Mouse (Mus musculus): ENCODE measurements around the gene Rps6kl1.
"Not testable (repeated sequence)": the region's sequence is repeated elsewhere in the genome, so short reads cannot be mapped to it uniquely, and the experiment has no call there.

The Rps6kl1 gene

DNA sequence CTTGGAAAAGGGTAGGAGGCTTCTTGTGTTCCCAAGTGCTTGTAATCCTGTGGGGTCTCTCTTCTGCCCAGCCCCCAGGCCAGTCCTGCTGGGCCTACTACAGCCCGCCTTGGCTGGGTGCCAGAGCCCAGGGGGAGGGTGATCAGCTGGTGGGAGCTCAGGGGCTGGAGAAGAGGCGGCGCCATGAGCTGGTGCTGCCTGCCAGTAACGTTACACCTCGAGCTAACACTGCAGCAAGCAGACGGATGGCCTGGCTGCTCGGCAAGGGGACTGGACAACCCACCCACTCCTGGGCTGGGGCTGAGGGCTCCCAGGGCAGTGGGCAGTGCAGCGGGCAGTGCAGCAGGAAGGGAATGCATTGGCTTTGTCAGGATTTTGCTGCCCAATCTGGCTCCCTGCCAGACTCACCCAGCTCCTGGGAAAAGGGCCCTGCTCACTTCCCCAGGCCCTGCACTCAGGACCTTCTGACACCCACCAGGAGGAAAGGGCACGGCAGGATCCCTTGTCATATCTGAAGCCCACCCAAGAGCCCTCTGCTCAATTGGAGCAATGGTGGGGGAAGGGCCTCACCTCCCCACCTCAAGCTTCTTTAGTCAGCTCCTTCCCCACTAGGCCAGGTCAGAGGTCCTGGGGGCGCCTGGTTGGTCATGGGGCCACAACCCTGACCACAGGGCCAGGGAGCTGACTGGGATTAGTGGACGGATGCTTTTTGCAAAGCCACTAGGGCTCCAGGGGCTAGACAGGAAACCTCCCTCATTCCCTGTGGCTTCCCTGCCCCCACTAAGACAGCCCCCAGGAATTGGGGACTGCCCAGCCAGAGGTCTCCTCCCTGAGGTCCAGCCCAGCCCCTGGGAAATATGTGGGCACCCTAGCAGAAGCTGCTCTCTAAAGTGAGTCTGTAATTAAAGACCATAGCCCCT is 25.1 kb upstream of the Rps6kl1 start:
- DNase-seq (ENCODE audit: low spot score in 2 of 2), result no peak

DNA sequence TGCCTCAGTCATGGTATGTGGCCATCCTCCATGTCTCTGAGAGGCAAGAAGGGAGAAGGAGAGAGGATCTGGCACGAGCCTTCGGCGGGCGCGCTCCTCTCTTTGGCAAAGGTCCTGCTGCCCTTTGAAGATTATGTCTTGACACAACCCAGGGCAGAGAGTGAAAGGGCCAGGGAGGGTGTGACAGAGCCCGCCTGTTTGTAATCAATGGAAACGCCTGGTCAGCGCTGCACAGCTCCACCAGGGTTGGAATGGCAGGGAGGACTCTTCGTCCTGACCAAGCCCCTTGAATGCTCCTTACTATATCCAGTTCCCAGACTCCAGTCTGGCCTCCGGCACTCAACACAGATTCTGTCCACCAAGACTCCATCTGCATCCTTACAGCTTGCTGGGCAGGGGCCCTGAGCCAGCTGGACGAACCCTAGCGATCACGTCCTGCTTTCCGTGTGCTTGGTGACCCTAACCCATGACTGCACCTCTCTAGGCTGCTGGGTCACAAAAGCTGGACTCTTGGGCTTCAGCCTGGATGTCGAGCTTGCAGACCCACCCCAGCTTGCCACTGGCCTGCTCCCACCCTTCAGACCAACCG is 24.1 kb upstream of the Rps6kl1 start:
- no peak for DNase-seq (ENCODE audit: low spot score in 2 of 2)

DNA sequence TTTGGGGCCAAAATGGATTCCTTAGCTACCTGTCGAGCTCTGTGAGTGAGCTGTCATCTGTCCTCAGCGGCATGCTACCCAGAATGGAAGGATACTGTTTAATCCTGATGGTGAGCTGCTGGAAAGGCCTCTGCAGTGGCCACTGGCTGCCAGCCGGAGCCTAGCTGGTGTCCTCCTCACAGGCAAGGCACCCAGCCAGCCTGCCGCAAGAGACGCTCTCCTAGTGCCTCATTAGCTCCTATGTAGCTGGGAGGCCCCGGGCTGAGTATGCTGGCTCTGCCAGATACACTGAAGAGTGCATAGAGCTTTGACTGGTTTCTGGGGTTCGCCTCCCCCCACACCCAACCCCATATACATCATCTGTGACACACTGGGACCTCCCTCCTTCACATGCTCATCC is 23.0 kb upstream of the Rps6kl1 start:
- DNase-seq (ENCODE audit: low spot score in 2 of 2), result no peak

DNA sequence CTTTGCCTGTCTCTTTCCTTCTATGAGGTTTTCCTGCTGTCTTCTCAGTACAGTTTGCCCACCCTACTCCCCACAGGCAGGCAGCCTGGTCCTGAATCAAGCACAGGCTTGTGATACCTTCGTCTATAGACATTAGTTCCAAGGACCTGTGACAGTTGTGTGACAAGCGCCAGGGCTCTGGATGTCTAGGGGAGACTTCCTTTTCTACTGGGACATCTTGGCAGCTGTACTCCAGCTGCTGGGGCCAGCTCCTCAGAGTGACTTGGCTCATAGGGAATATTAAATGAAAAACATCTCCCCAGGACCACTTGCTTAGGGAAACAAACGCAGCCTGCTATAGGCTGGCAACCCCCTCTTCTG is 19.9 kb upstream of the Rps6kl1 start:
- no peak for DNase-seq (ENCODE audit: low spot score in 2 of 2)

DNA sequence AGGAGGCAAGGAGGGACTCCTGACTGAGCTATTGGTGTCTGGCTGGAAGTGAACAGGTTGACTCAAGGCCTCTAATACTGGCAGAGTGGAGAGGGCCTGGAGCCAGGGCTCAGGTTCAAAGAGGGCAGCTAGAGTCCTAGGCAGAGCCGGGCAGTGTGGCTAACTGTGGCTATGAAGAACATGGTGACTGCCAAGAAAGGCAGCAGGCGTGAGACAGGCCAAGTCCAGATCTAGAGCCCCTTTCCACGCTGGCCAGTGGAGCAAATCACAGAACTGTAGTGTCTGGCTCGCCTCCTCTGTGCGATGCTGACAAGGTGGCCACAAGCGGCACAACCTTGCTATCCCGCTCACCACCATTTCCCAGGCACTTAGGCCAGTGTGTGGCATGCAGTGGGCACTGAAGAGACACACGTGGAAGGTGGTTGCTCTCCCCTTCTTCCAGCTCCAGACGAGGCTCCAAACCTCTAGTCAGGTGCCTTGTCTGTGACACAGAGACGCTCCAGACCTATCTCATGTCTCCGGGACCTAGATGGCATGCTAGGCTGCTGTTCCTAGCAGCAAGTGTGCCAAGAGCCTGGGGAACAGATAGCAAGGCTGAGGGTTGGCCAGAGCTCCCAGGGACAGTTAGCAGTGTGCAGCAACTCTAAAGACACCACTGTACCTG is 19.4 kb upstream of the Rps6kl1 start:
- DNase-seq (ENCODE audit: low spot score in 2 of 2), result no peak

DNA sequence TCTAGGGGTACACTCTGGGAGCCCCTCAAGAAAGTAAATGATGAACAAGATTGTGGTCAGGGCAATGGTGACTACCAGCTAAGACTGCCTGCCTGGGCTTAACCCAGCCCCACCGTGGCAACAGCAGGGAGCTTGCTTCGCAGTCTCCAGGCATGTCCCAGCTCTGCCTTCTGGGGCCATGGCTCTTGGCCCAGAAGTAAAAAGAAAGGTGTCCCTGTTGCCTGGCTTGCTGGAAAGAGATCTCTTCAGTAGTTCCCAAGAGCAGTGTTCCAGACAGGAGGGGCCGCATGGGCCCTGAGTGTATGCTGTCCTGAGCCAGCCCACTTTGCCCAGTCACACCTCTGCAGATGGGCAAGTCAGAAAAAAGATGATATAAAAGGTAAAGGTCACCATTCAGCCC is 18.8 kb upstream of the Rps6kl1 start:
- DNase-seq (ENCODE audit: low spot score in 2 of 2), result no peak

DNA sequence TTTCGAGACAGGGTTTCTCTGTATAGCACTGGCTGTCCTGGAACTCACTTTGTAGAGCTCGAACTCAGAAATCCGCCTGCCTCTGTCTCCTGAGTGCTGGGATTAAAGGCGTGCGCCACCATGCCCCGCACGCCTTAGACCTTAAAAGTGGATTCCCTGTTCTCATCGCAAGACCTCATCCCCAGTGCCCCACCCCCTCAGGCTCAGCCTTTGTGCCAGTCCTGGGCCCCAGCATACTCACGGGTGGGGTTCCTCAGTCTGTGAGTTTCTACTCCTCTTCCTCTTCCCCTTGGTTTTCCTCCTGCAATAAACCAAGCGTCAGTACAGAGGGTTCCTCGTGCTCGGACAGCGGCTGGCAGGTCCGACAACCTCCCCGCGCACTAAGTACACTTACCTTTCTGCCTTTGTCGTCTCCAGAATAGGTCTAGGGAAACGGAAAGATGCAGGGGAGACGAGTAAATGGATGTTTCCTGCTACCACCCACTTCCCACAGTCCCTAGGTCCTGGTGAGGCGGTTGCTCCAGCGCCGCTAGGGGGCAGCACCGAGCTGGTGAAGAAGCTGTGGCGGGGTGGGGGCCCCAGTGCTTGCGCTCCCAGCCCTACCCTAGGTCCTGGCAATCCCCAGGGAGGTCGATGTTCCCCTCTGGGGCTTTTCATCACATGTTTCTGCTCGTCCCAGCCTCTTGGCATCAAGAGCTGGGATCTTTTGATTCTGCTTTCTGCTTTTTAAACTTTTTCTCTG is 18.2 kb upstream of the Rps6kl1 start:
- DNase-seq (ENCODE audit: low spot score in 2 of 2), result peak; percentile 81 to 96

DNA sequence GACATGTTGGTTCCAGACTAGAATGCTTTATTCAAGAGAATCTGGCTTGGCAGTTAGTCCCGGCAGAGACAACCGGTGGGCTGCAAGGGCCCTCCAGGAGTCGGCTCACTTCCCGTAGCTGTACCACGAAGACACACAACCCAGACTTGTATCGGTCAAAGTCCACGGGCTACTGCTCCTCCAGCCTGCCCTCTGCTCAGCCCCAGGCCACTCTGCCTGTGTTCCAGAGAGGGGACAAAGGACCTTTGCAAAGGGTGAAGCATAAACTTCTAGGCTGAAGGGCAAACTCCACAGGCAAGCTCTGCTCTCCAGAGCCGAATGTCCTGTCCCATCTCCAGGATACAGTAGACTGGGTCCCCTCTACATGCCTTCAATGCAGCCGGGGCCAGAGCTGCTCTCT is 15.6 kb upstream of the Rps6kl1 start:
- DNase-seq (ENCODE audit: low spot score in 2 of 2), result no peak

DNA sequence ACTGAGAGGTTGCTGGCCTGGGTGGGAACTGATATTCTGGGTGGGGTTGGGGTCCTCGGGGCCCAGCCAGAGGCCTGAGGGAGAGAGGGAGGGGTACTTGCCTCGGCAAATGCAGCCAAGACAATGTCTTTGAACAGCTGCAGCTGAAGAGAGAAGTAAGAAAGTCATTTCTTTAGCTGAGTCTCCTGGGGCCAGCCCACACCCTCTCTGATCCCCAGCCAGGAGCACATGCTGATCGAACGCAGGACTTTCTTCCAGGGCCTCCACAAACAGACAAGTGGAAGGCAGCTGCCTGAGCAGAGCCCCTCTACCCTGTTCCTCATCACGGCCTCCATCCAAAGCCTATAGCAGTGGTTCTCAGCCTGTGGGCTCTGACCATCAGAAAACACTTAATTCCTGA is 13.9 kb upstream of the Rps6kl1 start:
- no peak for DNase-seq (ENCODE audit: low spot score in 2 of 2)

DNA sequence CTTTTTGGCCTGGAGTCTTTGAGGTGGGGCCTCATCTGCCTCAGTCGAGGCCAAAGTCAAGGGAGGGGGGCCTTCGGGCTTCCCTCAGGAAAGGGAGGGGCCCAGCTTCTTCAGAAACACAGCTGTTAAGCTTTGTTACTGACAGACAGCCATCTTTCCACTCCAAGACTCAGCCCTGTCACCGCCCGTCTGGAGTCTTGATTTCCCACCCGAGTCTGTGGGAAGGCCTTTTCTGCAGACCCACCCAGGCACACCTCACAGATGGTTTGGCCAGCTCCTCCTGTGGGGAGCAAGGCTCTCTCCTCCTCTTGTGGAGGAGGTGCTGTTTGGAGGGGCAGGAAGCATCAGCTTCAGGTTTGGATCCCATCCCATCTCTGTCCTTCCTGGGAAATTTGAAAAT is 8.5 kb upstream of the Rps6kl1 start:
- DNase-seq (ENCODE audit: low spot score in 2 of 2), result no peak

DNA sequence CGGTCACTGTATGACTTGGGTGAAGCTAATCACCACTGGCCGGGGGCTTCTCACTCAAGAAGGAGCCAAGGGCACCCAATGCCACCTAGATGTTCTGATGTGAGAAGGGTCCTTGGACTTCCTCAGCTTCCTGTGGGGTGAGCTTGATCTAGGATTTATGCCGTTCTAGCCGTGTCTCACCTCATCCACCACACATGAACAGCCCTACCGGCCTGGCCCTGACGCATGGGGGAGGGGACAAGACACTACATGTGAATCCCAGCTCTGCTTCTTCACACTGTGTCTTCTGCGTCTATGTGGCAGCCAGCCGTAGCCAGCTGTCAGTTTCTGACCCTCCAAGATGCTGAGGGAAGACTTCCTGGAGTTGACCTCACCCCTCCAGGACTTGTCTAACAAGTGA is 7.7 kb upstream of the Rps6kl1 start:
- no peak for DNase-seq (ENCODE audit: low spot score in 2 of 2)

DNA sequence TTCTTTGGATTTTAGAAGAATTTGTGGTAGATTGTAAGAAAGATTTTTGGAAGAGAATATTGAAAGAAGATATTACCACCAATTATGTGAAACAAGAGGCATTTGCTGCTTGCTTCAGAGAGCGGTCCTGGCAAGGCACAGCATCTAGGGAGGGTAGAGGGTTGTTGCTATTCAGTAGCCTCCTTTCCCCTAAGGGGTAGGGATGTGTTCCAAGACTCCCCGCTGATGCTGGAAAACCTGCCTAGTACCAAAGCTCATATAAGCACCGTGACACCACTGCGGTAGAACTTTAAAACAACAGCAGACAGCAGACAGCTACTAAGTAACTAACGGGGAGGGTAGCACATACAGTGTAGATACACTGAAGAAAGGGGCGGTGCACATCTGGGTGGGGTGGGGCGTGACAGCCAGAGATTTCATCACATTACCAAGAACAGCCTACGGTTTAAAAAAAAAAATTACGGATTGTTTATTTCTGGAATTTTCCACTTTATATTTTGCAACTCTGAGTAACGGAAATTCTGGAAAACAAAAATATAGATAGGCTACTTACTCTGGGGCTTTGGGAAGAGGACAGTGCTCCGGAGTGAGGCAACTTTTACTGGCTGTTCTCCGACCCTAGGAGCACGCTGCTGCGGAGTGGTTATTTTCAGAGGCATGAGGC is 6.9 kb upstream of the Rps6kl1 start:
- no peak for DNase-seq (ENCODE audit: low spot score in 2 of 2)

DNA sequence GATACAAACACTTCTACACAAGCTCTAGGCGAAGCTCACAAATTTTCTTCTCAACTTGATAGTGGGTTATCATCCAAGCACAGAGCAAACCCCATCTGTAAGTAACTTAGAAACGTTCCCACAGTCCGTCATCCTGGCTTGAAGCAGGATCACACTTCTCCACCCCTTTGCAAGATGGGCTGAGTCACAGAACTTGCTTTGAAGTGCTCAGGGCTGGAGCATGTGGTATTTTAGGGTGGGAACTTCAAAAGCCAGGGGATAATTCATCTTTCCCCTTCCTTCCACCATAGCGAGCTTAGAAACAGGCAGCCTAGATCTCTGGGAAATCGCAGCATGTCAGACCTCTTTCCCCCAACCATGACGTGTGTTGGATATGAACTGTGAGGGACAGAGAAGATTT is 5.3 kb upstream of the Rps6kl1 start:
- DNase-seq (ENCODE audit: low spot score in 2 of 2), result no peak

DNA sequence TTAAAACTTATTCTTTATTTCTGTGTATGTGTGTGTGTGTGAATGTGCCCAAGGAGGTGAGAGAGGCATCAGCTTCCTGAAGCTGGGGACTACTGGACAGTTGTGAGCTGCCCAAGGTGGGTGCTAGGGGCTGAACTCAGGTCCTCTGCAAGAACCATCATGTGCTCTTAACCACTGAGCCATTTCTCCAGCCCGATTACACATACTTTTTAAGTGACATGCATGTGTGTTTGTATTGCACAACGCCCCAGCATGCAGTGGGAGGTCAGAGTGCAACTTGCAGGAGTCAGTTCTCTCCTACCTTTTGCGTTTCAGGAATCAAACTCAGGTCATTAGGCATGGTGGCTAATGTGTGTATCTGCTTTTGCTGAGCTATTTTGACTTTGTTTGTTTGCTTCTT is 1.9 kb upstream of the Rps6kl1 start:
- no peak for DNase-seq (ENCODE audit: low spot score in 2 of 2)

DNA sequence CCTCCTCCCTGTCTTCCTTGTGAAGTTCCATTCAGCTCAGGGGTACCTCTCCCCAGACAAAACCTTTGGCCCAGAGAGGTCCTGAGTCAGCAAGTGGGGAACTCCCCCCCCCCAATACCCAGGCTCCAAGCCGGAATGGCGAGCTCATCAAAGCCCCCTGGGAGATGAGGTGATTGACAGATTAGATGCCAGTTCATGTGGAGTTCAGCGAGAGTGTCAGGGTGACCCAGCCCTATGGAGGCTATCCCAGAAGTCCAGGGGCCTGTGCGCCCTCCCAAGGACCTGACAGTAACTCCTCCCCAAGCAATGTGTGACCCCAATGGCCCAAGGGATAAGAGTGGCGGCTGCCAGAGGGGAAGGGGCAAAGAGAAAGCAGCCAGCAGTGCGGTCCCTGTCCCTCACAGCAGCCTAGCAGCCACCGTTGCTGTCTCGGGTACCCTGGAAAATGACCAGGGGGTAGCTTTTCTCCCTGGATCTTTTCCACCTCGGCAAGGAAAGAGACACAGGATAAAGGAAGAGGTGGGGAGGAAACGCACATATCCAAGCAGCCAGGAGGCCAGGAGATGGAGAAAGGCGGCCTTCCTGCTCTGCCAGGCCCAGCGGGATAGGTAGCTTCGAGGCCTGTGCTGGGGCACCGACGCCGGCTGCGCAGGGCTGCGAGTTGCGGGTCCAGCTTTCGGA is 603 bp downstream of the Rps6kl1 start:
- DNase-seq (ENCODE audit: low spot score in 2 of 2), result no peak

DNA sequence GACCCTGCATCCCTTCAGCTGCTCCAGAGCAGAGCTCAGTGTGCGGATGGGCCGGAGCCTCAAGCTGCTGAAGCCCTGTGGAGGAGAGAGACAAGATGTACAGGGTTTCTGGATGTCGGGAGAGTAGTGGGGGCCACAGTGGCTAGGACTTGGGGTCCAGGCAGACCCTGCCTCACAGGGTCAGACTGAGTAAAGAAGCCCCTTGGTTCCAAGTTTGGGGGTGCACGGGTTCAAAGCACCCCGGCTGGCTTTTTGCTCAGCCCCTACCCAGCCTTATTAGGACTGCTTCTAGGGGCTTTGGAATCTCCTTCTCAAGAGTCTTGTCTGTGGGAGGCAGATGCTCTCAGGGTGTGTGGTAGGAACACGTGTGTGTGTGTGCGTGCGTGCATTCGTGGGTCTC is 4.2 kb downstream of the Rps6kl1 start:
- no peak for DNase-seq (ENCODE audit: low spot score in 2 of 2)

DNA sequence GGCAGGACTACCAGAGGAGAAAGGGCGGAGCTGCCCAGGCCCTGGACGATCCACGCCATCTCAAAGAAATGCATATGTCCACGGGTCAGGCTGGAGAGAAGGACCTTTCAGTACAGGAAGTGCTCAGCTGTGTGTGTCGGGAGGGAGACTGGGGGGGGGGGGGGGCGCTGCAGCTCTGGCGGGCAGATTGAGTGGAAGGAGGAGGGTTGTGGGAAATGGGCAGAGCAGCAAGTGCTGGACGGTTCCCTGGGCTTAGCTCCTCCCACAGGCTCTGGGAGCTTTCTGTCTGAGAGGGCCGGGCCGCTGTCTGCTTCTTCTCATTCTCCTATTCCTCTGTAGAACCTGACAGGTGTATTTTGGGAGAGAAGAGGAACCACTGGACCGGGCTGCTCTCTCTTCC is 4.7 kb downstream of the Rps6kl1 start:
- no peak for DNase-seq (ENCODE audit: low spot score in 2 of 2)

DNA sequence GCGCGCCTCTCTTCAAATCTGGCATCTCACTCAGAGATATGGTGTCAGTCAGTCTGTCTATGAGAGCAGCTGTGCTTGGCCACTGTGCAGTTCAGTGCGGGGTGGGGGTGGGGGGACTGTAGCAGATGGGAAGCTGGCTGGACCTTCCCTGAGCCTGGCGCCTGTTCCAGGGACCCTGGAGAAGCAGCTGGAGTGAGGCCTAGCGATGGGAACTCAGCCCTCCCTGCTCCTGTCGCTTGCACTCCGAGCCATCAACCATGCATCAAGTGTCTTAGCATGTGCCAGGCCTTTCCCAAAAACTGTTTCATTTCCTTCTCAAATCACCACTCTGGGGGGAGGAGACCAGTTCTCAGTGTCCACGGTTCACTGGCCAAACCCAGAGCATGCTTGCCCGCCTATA is 5.4 kb downstream of the Rps6kl1 start:
- DNase-seq (ENCODE audit: low spot score in 2 of 2), result no peak

DNA sequence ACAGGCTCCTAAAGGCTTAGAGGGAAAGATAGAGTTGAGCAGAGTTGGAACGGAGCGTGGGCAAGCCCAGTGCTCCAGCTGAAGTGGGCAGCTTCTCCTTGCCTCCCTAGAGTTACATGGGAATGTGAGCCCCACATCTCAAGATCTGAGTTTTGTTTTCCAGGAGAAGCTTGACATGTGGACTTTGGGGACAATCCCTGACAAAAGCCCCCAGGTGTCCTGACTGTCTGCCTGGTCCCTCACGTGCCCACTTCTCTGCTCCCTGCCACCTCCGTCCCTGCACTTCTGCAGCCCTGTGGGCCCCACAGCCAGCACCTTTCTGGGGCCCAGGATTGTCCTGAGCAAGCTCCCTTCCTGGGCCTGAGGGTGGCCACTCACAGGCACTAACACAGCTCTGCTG is 6.2 kb downstream of the Rps6kl1 start:
- no peak for DNase-seq (ENCODE audit: low spot score in 2 of 2)

DNA sequence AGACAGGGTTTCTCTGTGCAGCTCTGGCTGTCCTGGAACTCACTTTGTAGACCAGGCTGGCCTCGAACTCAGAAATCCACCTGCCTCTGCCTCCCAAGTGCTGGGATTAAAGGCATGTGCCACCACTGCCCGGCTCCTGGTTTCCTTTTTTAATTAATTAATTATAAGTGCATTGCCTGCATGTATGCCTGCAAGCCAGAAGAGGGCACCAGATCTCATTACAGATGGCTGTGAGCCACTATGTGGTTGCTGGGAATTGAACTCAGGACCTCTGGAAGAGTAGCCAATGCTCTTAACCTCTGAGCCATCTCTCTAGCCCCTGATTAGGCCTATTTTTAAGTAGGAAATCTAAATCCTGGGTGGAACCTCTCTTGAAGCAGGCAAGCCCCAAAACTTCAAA is 6.8 kb downstream of the Rps6kl1 start:
- not testable (repeated sequence) for DNase-seq (ENCODE audit: low spot score in 2 of 2)

DNA sequence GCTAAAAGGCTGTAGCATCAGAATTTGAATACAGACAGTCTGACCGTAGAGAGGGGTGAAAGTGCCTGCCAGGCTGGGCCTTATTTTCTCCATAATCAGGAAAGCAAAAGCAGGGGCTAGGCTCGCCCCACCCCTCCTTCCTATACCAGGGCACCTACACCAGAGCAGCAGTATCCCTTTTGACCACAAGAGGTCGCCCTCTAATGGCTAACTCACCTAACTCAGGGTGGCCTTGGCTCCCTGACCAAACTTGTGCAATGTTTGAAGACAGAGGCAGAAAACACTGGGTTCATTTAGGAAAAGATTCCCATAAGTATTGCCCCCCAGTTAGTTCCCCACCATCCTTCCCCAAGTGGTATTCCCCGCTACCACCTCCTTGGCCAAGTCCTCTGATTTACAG is 8.3 kb downstream of the Rps6kl1 start:
- peak; percentile 66 to 87 for DNase-seq (ENCODE audit: low spot score in 2 of 2)
